ENCODE assay signal across 7 mouse cellular contexts in the genomic region with DNA sequence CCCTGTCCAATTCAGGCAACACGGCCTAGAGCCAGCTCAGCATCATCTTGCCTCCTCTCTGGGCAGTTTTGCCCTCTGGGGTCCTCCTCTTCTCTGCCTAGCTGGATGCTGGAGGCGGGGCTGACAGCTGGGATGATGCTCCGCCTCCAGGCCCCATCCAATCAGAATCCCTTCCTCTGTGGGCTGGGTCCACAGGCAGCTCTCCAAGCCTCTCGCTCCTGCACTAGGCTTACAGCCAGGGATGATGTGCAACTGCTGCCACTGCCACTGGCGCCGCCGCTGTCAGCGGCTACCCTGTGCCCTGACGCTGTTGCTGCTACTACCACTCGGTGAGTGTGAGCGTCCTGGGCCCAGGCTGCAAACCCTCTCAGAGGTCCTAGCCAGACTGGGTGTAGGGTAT. TPM values are rescaled to one million over a fixed set of nuclear protein-coding genes. Genes with fewer than 3 reads are reported as not detected.
DNase-seq lines count a peak whose midpoint lies in the region; ATAC-seq lines count a peak whose summit lies in the region.

A gene (plus strand): TSS at position 229 of the 400 bp plus-strand sequence.

- peaks cover 4% of the 10 kb centered on the region; the same call in 1 of the 2 replicates for H3K4me1 ChIP-seq in intestine, embryonic 14.5 days (replicated peaks; ENCODE audit: control insufficient read depth, insufficient read depth, low read length)

- H3K9me3 ChIP-seq in intestine, embryonic 14.5 days (ENCODE audit: control insufficient read depth, low read length) = no peaks in the 10 kb centered on the region

- no peak within 1 kb of the TSS for H3K4me3 ChIP-seq in intestine, embryonic 14.5 days (ENCODE audit: low read depth, low read length)

- no peak within 1 kb of the TSS for H3K27ac ChIP-seq in intestine, embryonic 14.5 days (ENCODE audit: low read depth)

- peak; percentile 83 for ATAC-seq in intestine, embryonic 14.5 days (replicated peaks; ENCODE audit: low FRiP score, low TSS enrichment, low read depth)

- H3K9ac ChIP-seq in intestine, embryonic 14.5 days (ENCODE audit: low read length) = 0 out of 2 replicates have a peak within 1 kb of the TSS, but pooled peaks have one; percentile 13

- H3K36me3 ChIP-seq in intestine, embryonic 14.5 days (ENCODE audit: control insufficient read depth, insufficient read depth, low read length) = peaks cover 52% of the 10 kb centered on the region

- H3K4me2 ChIP-seq in intestine, embryonic 14.5 days (ENCODE audit: low read length) = peak within 1 kb of the TSS; percentile 20; the same call in 1 of the 2 replicates

- no peaks in the 10 kb centered on the region for H3K27me3 ChIP-seq in intestine, embryonic 14.5 days (replicated peaks; ENCODE audit: control insufficient read depth, insufficient read depth, low read length)

- peak; percentile 71 to 84 for DNase-seq in adrenal gland, adult (ENCODE audit: inconsistent age in 2 of 2, low spot score in 1 of 2)
- DNase-seq in embryo, embryonic 9.5 days (ENCODE audit: extremely low spot score) = peak; percentile 79
- peak; percentile 59 to 79 for DNase-seq in gastrocnemius, postnatal 4 days (ENCODE audit: low spot score in 2 of 2)
- peak; percentile 74 for DNase-seq in intestine, embryonic 14.5 days (ENCODE audit: low spot score)
- DNase-seq in left cerebral cortex, adult 8-10 months (ENCODE audit: low spot score in 2 of 2) = peak; percentile 59 to 88
- DNase-seq in lung, postnatal 36 days = peak; percentile 74
- peak; percentile 74 for DNase-seq in right cerebral cortex, postnatal 25 days

- WGBS in intestine, embryonic 14.5 days = 11% methylated on average over 11 of the region's 11 CpGs

RNA-seq across cellular contexts. Expression of the gene that starts here (rescaled TPM):
- total RNA-seq in gastrocnemius, postnatal 4 days (2021) = 1 to 10 TPM in 1 of 2 experiments, under 1 TPM in 1; 0.49 to 1.4 TPM
- polyA plus RNA-seq in intestine, embryonic 14.5 days (2014; fragmentation: Nextera tagmentation; extraction: Ambion mirVana) = 0.32 and 0.97 TPM in 2 replicates
- total RNA-seq in left cerebral cortex, adult 8-10 months (2022) = 1 to 10 TPM; 4.3 to 5.6 (median 4.9) TPM

Comparison
In these comparisons a context has a peak if more than half of its experiments do, and no peak if none do; other contexts are left out.
1. Peak in DNase-seq, ATAC-seq, H3K9ac ChIP-seq and H3K4me2 ChIP-seq in intestine, embryonic 14.5 days; RNA of the gene not detected or under 1 TPM.